Mouse (Mus musculus) brain, embryonic 14.5 days (tissue): ENCODE results near the gene Klhl22. TPM values are rescaled to one million over a fixed set of nuclear protein-coding genes. Genes with fewer than 3 reads are reported as not detected.

Experiments
- DNase-seq: peaks from one replicate; pipeline ENCODE4 v3.0.0-alpha.2; 2011; ENCODE audit warnings: low read depth
- CTCF ChIP-seq: fragments of 200-500 bp; IDR thresholded peaks from 2 replicates; pipeline ENCODE4 v1.5.1; 2012; ENCODE audit warnings: inconsistent platforms, mild to moderate bottlenecking, moderate library complexity, borderline replicate concordance; ENCODE audit not compliant: insufficient read depth, insufficient read length; ENCODE audit errors: extremely low read depth
- POLR2A ChIP-seq: fragments of 200-500 bp; IDR thresholded peaks from 2 replicates; pipeline ENCODE4 v1.6.1; 2012; ENCODE audit warnings: mild to moderate bottlenecking, inconsistent platforms, borderline replicate concordance; ENCODE audit not compliant: poor library complexity, insufficient read depth, insufficient read length, severe bottlenecking; ENCODE audit errors: extremely low read depth
- polyA plus RNA-seq: library from polyadenylated mRNA; depleted of rRNA; stranded (reverse); fragments of >200 nt; gene quantifications from 2 replicates; pipeline ENCODE4 v1.2.3, GENCODE M21; 2012

Gene Klhl22
- polyA plus RNA-seq, 1 experiment: 109 TPM

- no peak for TF ChIP-seq POLR2A
- no peak for TF ChIP-seq CTCF
- DNase-seq: no peak
Measured at GRCm38 (mm10) chr16:17803675-17804448, 44.4 kb downstream of the Klhl22 start.

- TF ChIP-seq CTCF (no peak), POLR2A (no peak)
- DNase-seq: peak; percentile 60
Measured at GRCm38 (mm10) chr16:17804449-17804912, 45.1 kb downstream of the Klhl22 start.

GRCm38 (mm10) chr16:17804982-17805381 is 45.6 kb downstream of the Klhl22 start:
- TF ChIP-seq POLR2A: no peak
- TF ChIP-seq CTCF: no peak
- no peak for DNase-seq

GRCm38 (mm10) chr16:17806581-17807191 is 47.3 kb downstream of the Klhl22 start:
- TF ChIP-seq POLR2A (no peak), CTCF (no peak)
- peak; percentile 64 for DNase-seq

GRCm38 (mm10) chr16:17807192-17808009 is 48.0 kb downstream of the Klhl22 start:
- DNase-seq: peak; percentile 97
- no peak for TF ChIP-seq CTCF
- peak; percentile 11; the same call in 1 of the 2 replicates for TF ChIP-seq POLR2A

GRCm38 (mm10) chr16:17809125-17809524 is 49.7 kb downstream of the Klhl22 start:
- DNase-seq: no peak
- TF ChIP-seq CTCF: no peak
- no peak for TF ChIP-seq POLR2A

GRCm38 (mm10) chr16:17809711-17810110 is 50.3 kb downstream of the Klhl22 start:
- TF ChIP-seq POLR2A (no peak), CTCF (no peak)
- DNase-seq: peak; percentile 68

GRCm38 (mm10) chr16:17812120-17812519 is 52.7 kb downstream of the Klhl22 start:
- no peak for TF ChIP-seq POLR2A
- peak; percentile 51; the same call in 1 of the 2 replicates for TF ChIP-seq CTCF

GRCm38 (mm10) chr16:17813173-17813572 is 53.8 kb downstream of the Klhl22 start:
- no peak for TF ChIP-seq CTCF
- no peak for TF ChIP-seq POLR2A
- DNase-seq: no peak

More at GRCm38 (mm10) chr16:17812120-17812519, 52.7 kb downstream of the Klhl22 start:
- DNase-seq: peak; percentile 69

GRCm38 (mm10) chr16:17815411-17816402 is 56.3 kb downstream of the Klhl22 start:
- DNase-seq: peak; percentile 91
- TF ChIP-seq POLR2A (peak; percentile 59; the same call in 1 of the 2 replicates), CTCF (peak; percentile 92)

- no peak for DNase-seq
- TF ChIP-seq POLR2A: no peak
- TF ChIP-seq CTCF: no peak
Measured at GRCm38 (mm10) chr16:17816528-17816927, 57.1 kb downstream of the Klhl22 start.
